1 mouse cellular context compared by ENCODE assay signal in the genomic region with DNA sequence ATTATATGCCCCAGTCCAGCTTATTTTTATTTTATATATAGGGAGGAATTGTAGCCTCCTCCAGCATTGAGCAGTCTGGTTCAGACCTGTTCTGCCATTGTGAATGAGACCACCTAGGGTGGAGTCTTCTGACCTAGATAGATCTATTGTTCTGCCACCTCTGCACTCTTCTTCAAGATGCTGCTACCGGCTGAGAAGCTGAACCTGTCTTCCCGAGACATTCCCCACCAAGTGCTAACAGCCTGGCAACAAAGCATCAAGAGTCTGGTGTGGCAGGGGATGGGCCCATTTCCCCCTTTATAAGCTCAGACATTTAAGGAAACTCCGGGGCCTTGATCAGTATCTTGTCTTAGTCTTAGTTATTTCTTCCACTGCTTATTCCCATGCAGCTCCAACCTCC.
TF ChIP-seq lines count a peak whose summit lies in the region.

No protein-coding gene starts in this region.

TF ChIP-seq in ES-E14, 5 proteins besides CTCF, POLR2A, EP300 and RAD21:
- TF ChIP-seq CHD2 (IDR thresholded peaks at IDR 0.05; ENCODE audit: low read depth, low read length) (no peak), ZC3H11A (IDR thresholded peaks at IDR 0.05; ENCODE audit: borderline replicate concordance, low read depth, low read length) (no peak), MAFK (IDR thresholded peaks at IDR 0.05; ENCODE audit: insufficient read depth, low read depth, low read length) (no peak), ZNF384 (IDR thresholded peaks at IDR 0.05; ENCODE audit: low read depth, low read length) (no peak), HCFC1 (IDR thresholded peaks at IDR 0.05; ENCODE audit: borderline replicate concordance, insufficient read depth, low read length) (no peak)
TF ChIP-seq in ES-E14: peak in this region for 0.
